Mouse (Mus musculus): ENCODE results near the gene Csrnp2.

The Csrnp2 gene

GRCm38 (mm10) chr15:100433234-100433633 lies 62.1 kb downstream of the Csrnp2 start:
- no peak for DNase-seq (ENCODE audit: low spot score in 2 of 2)

GRCm38 (mm10) chr15:100429959-100430565 lies 65.2 kb downstream of the Csrnp2 start:
- DNase-seq (ENCODE audit: low spot score in 2 of 2), result peak in 1 of 2 experiments; percentile 66
